Mouse (Mus musculus) adrenal gland, adult (tissue): ENCODE results near the gene Gse1.
A peak's percentile ranks its signal among the peaks of the same experiment; 100 is the strongest.

Experiments
- DNase-seq, 2 experiments: peaks; one replicate each; pipeline ENCODE4 v3.0.0; 2022 to 2023; ENCODE audit warnings: low spot score in 1 of 2; ENCODE audit not compliant: inconsistent age in 2 of 2

Gse1 gene

GRCm38 (mm10) chr8:120525832-120526231 is 297.6 kb downstream of the Gse1 start:
- peak; percentile 69 to 79 for DNase-seq

GRCm38 (mm10) chr8:120526577-120526976 is 298.3 kb downstream of the Gse1 start:
- no peak for DNase-seq

- no peak for DNase-seq
Observed at GRCm38 (mm10) chr8:120528332-120528731, 300.1 kb downstream of the Gse1 start.

DNA sequence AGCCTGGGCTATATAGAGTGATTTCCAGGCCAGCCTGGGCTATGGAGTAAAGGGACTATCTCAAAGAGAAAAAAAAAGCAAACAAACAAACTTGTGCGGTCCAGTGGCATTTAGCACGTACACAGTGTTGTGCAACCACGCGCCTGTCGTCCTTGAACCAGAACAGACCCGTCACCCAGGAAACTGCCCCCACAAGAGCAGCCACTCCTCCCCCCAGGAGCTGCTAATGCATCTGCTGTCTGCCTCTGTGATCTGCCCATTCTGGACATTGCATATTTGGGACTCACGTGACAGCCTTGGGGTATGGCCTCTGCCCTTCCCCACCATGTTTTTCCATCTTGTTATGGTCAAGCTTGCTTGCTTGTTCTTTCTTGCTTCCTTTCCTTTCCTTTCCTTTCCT is 301.0 kb downstream of the Gse1 start:
- peak; percentile 81 to 88 for DNase-seq

DNA sequence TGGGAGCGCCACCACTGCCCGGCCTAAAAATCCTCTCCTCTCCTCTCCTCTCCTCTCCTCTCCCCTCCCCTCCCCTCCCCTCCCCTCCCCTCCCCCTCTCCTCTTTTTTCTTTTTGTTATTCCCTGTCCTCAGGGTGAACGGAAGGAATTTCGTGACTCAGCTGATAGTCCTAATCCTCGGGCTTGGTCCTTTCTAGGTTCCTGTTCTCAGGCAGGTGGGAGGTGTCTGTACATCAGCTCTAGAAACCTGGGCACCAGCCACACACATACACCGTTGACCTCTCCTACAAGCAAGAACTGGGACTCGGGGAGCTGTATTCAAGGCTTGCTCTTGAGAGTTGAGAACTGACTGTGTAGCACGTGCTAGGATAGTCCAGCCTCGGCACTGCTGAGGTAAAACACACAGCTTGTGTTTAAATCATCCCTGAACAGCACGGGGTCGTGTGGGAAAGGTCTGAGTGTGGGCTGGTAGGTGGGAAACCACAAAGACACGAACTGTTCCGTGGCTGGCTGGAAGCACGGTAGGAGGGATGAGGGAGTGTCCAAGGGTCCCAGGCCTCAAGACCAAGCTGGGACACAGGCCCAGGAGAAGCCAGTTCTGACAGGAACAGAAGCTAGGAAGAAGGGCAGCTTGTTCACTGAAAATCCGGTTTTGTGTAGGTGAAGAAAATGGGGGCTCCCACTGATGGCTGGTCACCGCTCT is 302.8 kb downstream of the Gse1 start:
- no peak for DNase-seq

DNA sequence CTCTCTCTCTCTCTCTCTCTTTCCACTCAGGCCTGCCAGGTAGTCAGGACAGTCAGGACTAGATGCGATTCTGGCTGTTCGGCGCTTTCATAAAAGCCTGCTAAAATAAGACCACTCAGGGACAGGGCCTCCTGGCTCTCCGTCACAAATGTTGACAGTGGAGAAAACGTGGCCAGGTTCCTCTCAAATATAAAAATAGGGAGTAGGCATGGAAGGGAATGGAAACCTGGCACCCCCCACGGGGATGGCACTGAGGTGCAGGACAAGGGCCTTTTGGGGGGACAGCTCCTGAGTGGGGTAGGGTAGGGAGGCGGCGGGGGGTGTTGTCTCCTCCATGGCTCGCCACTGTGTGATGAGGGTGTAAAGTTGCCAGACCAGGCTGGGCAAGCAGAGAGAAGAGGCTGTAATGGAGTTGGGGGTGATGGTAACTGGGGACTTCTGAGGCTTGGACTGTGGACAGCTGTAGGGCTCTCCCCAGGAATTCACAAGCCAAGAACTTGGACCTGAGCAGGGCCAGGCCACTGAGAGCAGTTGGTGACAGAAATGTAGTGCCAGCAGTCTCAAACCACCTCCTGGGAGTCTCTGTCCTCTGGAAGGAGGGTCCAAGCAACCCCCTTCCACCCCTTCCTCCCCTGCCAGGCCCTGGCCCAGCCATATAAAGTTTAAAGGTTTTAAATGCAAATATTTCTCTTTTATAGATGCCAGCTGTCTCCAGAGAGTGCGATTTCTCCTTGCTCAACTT is 303.7 kb downstream of the Gse1 start:
- DNase-seq = no peak

DNA sequence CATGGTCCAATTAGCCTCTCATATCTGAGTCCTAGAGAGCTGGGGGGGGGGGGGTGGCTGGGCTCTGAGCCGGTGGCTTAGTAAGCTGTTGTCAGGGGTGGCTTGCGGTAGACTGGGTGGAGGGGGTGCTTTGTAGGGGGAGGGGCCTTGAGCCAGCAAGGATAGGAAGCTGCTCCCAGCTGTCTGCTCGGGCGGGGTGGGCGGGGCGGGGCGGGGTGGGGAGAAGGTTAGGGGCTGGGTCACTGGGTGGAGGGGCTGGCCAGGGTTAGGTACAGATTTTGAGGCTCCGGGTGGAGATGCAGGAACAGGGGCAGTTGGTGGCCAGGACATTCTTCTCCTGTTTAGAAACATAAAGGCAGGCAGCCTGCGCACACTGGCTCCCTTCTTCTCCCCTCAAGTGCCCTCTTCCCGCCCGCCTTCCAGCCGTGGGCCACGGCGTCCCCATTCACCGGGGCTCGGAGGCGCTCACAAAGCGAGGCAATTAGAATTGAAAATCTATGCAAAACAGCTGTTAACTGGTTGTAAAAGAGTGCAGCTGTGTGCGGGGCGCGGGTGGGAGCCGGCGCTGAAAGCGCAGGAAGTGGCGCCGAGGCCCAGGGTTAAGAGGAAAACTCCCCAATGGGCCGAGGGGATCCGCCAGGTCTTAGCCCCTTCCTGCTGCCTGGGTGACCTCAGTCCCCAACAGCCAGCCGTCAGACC is 304.4 kb downstream of the Gse1 start:
- DNase-seq = no peak

GRCm38 (mm10) chr8:120533380-120533779 is 305.1 kb downstream of the Gse1 start:
- DNase-seq = no peak

DNA sequence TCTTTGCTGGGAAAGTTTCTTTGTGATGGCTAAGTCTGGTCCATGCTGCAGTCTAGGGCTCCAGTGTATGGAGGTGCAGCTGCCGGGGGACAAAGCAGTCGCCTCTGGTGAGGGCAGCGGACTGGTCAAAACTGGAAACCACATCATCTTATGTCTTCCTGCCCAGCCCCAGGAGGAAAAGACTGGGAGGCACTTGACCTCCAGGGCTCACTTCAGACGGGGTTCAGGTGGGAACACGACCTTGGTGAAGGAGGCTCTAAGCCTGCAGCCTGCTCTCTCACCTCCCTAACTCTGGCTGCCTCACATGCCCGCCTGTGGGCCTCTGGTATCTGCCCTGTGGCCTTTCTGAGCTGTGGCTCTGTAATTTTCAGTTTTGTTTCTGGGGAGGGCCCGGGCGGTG is 305.8 kb downstream of the Gse1 start:
- DNase-seq = peak in 1 of 2 experiments; percentile 49

- peak; percentile 89 to 95 for DNase-seq
Observed at GRCm38 (mm10) chr8:120534504-120535368, 306.5 kb downstream of the Gse1 start.

DNA sequence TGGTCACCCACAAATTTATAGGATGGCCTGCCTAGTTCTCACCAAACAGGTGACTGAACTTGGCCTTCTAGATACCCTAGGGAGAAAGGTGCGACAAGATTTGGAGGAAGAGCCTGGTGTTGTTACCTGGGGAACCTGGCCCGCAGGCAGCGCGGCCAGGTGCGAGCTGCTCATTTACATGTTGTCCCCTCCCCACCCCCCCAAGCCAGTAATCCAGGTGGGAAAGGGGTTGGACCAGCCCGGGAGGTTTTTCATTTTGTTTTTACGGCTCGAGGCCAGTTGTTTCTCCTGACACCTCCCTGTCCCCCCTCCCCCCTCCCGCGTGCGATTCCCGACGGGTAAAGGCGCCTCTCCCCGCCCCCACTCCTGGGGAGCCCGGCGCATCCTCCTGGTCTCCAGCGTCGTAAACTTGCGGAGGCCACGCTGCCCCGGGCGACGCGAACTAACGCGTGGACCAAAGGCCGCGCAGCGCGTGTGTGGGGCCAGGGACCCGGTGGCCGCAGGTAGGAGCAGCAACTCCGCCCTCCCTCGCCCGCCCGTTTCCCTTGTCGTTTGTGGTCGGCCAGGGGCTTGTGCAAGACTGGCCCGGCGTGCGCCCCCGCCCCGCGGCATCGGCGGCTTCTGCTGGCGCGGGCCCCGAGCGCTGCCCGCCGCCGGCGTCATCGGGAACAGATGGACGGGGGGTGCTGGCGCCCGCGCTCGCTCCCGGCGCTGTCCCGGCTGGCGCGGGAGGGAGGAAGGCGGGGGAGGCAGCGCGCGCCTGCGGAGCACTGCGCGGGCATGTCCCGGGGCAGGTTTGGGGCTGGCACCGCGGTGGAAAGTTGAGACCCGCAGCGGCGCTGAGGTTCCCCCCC is 307.4 kb downstream of the Gse1 start:
- peak; percentile 80 to 85 for DNase-seq

- peak; percentile 68 to 77 for DNase-seq
Observed at GRCm38 (mm10) chr8:120536306-120537206, 308.3 kb downstream of the Gse1 start.

DNA sequence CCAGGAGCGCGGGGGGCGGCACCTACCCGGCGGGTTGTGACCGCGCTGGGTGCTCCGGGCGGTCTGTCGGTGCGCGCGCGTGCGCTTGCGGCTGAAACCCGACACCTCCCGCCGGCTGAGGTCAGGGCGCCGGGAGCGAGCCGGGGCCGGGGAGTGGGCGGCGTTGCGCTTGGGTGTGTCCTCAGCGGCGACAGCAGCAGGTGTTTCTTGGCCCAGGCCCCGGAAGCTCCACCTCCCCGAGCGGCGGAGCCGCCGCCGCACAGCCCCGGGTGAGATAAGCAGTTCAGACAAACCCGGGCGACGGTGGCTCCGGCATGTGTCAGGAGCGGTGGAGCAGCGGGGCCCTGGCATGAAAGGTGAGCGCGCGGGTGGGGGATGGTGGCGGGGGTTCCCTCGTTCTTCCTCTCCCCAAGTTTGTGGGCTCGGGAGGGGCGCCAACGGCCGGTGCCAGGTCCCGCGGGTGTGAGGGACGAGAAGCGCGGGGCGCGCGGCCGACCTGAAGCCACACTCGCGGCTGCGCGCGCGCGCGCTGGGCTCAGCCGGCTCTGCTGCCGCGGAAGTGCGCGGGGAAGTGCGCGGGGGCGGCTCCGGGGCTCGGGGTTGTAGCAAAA is 309.1 kb downstream of the Gse1 start:
- DNase-seq = peak; percentile 85 to 93

GRCm38 (mm10) chr8:120537818-120538396 is 309.7 kb downstream of the Gse1 start:
- peak; percentile 70 to 83 for DNase-seq

DNA sequence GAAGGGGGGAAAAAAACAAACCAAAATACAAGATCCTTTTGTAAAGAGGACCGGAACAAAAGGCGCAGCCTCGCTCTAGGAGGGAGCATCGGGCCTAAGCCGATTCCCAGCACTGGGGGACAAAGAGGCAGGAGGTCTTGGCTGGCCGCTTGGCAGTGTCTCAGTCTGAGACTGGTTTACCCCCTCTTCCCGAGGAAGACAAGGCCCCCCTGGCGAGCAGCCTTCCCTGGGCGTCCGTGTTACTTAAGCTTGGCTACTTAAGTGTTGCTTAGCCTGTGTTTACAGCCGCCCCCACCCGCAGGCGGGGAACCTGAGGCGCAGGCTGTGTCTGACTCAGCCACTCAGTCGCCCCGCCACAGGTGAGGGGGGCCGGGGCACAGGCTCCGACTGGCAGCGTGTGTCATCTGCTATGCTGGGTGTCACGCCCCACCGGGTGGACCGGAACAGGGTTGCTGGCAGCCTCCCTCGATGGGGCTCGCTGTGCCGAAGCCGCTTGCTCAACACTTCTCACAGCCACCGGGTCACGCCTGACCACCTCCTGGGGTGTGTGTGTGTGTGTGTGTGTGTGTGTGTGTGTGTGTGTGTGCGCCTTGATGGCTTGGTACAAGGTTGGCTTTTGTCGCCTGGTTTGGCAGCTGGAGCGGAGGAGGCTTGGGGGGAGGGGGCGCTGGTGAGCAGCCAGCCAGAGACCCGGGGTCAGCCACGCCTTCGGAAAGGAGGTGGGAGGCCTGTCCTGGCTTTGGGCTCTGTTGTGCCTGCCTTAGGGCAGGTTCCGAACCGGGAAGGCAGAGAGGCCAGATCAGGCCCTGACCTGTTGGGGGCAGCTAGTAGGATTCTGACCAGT is 310.4 kb downstream of the Gse1 start:
- peak; percentile 73 to 82 for DNase-seq

DNA sequence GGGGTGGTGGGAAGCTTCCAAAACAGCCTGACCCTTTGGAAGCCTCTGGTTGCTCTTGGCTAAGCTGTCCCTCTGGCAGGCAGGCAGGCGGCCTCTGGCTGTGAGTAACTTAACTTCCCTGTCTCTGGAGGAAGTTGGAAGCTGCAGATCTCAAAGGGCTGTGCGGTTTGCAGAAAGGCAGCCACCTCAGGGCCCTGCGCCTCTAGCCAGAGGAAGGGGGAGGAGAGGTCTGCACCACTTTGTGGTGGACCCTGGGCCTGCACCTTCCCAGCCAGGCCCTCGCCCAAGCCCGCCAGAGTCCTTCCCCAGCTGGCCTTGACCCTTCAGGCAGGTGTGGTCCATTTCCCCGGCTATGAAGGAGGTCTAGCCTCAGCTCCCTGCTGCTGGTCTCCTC is 311.1 kb downstream of the Gse1 start:
- DNase-seq = peak in 1 of 2 experiments; percentile 67
